Mouse (Mus musculus) liver, postnatal 0 days (tissue): ENCODE results near the gene Nosip.
"Not testable (repeated sequence)": the region's sequence is repeated elsewhere in the genome, so short reads cannot be mapped to it uniquely, and the experiment has no call there.

ENCODE experiments used
- CTCF ChIP-seq: sonication (generic); IDR thresholded peaks from 2 replicates; pipeline ENCODE4 v1.5.1; 2016; ENCODE audit warnings: antibody characterized with exemption, low read depth
- EP300 ChIP-seq: IDR thresholded peaks from 2 replicates; pipeline ENCODE4 v1.6.1; 2016; ENCODE audit warnings: antibody characterized with exemption, low read depth, mild to moderate bottlenecking

- peak; percentile 48 for TF ChIP-seq CTCF
- TF ChIP-seq EP300 = not testable (repeated sequence)
Observed at GRCm38 (mm10) chr7:45023711-45024110, 38.5 kb upstream of the Nosip start.
